ENCODE assay signal across 9 mouse cellular contexts in the genomic region with DNA sequence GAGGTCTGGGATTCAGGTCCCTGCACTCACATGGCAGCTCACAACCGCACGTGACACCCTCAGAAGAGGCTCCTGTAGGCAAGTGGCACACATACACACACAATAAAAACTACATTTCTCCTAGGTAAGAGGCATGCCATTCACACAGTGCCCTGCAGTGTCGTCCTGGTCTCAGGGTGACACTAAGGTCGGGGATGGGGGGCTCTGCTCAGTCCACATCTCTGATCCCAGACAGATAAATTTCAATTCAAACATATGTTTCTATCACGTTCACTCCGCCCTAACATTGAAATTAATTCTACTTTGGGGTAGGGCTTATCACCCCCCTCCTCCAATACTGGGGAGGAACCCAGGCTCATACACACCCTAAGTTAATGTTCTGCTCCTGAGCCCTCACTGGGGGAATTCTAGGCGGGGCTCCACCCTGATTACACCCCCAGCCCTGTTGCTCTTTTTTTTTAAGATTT. TPM values are rescaled to one million over a fixed set of nuclear protein-coding genes. Genes with fewer than 3 reads are reported as not detected.
DNase-seq lines count a peak whose midpoint lies in the region; ATAC-seq and TF ChIP-seq lines count a peak whose summit lies in the region.
"Had no signal": no experiment of that assay in that cellular context is flagged by ENCODE, and none has a peak within 500 bp of the region (broad histone marks: within the 10 kb centered on the region; RNA-seq: fewer than 3 reads in every experiment).

No protein-coding gene starts in this region.

- 0 out of 2 replicates have a peak overlapping the region, but pooled peaks have one; percentile 24 for H3K9ac ChIP-seq in kidney, embryonic 16.5 days (replicated peaks; ENCODE audit: low read length)
- H3K9ac ChIP-seq in hindbrain, embryonic 13.5 days, result 0 out of 2 replicates have a peak overlapping the region, but pooled peaks have one; percentile 81
- H3K9ac ChIP-seq in midbrain, embryonic 12.5 days (replicated peaks), result no peak overlapping the region; the same call in 1 of the 2 replicates

- no peak for DNase-seq in kidney, postnatal 14 days
- no peak for DNase-seq in layer of hippocampus, adult 2 months (ENCODE audit: low spot score in 2 of 2)
- DNase-seq in left cerebral cortex, adult 8-10 months (ENCODE audit: low spot score in 2 of 2), result no peak
- DNase-seq: kidney, postnatal 36 days had no signal

- no peak for ATAC-seq in kidney, embryonic 16.5 days (ENCODE audit: low FRiP score, low TSS enrichment)
- no peak for ATAC-seq in hindbrain, embryonic 13.5 days (ENCODE audit: low FRiP score)
- ATAC-seq in midbrain, embryonic 12.5 days (ENCODE audit: low FRiP score, low read depth), result no peak
- no peak for ATAC-seq in erythroid progenitor cell, adult 5-6 weeks (replicated peaks; ENCODE audit: low FRiP score, poor library complexity, severe bottlenecking)

- H3K4me1 ChIP-seq in kidney, embryonic 16.5 days (ENCODE audit: insufficient read depth, low read length), result peaks cover 52% of the 10 kb centered on the region
- H3K4me1 ChIP-seq in bone marrow macrophage, adult 2 months (ENCODE audit: control insufficient read depth, insufficient read depth, low read length), result peaks cover 43% of the 10 kb centered on the region
- peaks cover 58% of the 10 kb centered on the region for H3K4me1 ChIP-seq in hindbrain, embryonic 13.5 days (replicated peaks)
- peaks cover 30% of the 10 kb centered on the region for H3K4me1 ChIP-seq in midbrain, embryonic 12.5 days

- TF ChIP-seq CTCF in bone marrow macrophage, adult 2 months (IDR thresholded peaks at IDR 0.05; ENCODE audit: low read depth, low read length), result no peak
- no peak for TF ChIP-seq CTCF in layer of hippocampus, adult 2 months (conservative IDR thresholded peaks at IDR 0.05)

- H3K27ac ChIP-seq in kidney, embryonic 16.5 days (ENCODE audit: low read length), result no peak overlapping the region
- H3K27ac ChIP-seq in bone marrow macrophage, adult 2 months (ENCODE audit: insufficient read depth, low read depth, low read length), result no peak overlapping the region
- no peak overlapping the region for H3K27ac ChIP-seq in hindbrain, embryonic 13.5 days
- H3K27ac ChIP-seq in midbrain, embryonic 12.5 days (replicated peaks), result no peak overlapping the region
- no peak overlapping the region for H3K27ac ChIP-seq in layer of hippocampus, adult 2 months

- 84% methylated on average over 7 of the region's 7 CpGs for WGBS in kidney, embryonic 16.5 days
- 89% methylated on average over 7 of the region's 7 CpGs for WGBS in hindbrain, embryonic 13.5 days
- 91% methylated on average over 7 of the region's 7 CpGs for WGBS in midbrain, embryonic 12.5 days

- H3K4me3 ChIP-seq in kidney, embryonic 16.5 days (ENCODE audit: low read length), result no peak overlapping the region
- H3K4me3 ChIP-seq in bone marrow macrophage, adult 2 months (ENCODE audit: insufficient read depth, low read length), result peak overlapping the region; percentile 66; the same call in 1 of the 2 replicates
- no peak overlapping the region for H3K4me3 ChIP-seq in hindbrain, embryonic 13.5 days
- H3K4me3 ChIP-seq in midbrain, embryonic 12.5 days, result no peak overlapping the region
- no peak overlapping the region for H3K4me3 ChIP-seq in layer of hippocampus, adult 2 months

- no peak for TF ChIP-seq POLR2A in bone marrow macrophage, adult 2 months (IDR thresholded peaks at IDR 0.05; ENCODE audit: borderline replicate concordance, low read depth, low read length)

- 0 out of 2 replicates have a peak overlapping the region, but pooled peaks have one; percentile 64 for H3K4me2 ChIP-seq in kidney, embryonic 16.5 days (replicated peaks; ENCODE audit: low read depth, low read length)
- H3K4me2 ChIP-seq in hindbrain, embryonic 13.5 days, result peak overlapping the region; percentile 10
- H3K4me2 ChIP-seq in midbrain, embryonic 12.5 days (replicated peaks), result peak overlapping the region; percentile 66

- H3K9me3 ChIP-seq in kidney, embryonic 16.5 days (ENCODE audit: low read length), result no peaks in the 10 kb centered on the region
- no peaks in the 10 kb centered on the region for H3K9me3 ChIP-seq in hindbrain, embryonic 13.5 days
- H3K9me3 ChIP-seq in midbrain, embryonic 12.5 days, result no peaks in the 10 kb centered on the region

- H3K27me3 ChIP-seq in kidney, embryonic 16.5 days (ENCODE audit: insufficient read depth, low read length), result no peaks in the 10 kb centered on the region
- H3K27me3 ChIP-seq in hindbrain, embryonic 13.5 days, result no peaks in the 10 kb centered on the region
- H3K27me3 ChIP-seq in midbrain, embryonic 12.5 days, result no peaks in the 10 kb centered on the region

- no peaks in the 10 kb centered on the region for H3K36me3 ChIP-seq in kidney, embryonic 16.5 days (ENCODE audit: insufficient read depth, low read length)
- H3K36me3 ChIP-seq in hindbrain, embryonic 13.5 days, result peaks cover 12% of the 10 kb centered on the region
- H3K36me3 ChIP-seq in midbrain, embryonic 12.5 days, result peaks cover 12% of the 10 kb centered on the region; the same call in 1 of the 2 replicates

RNA-seq across cellular contexts. Expression of a gene that starts 1.7 kb away (rescaled TPM):
- polyA plus RNA-seq in kidney, embryonic 16.5 days (2015; fragmentation: Nextera tagmentation; extraction: Ambion mirVana), result 43.1 and 43.2 TPM in 2 replicates
- 53.3 and 53.8 TPM in 2 replicates for polyA plus RNA-seq in bone marrow macrophage, adult 2 months (2012; ENCODE audit: insufficient read depth, insufficient read length, missing spikeins)
- 51.8 and 56.8 TPM in 2 replicates for polyA plus RNA-seq in hindbrain, embryonic 13.5 days (2015; fragmentation: Nextera tagmentation; extraction: Ambion mirVana)
- polyA plus RNA-seq in midbrain, embryonic 12.5 days (2016; fragmentation: Nextera tagmentation; extraction: Ambion mirVana), result 60.4 and 67.0 TPM in 2 replicates
- total RNA-seq in layer of hippocampus, adult 2 months (2021), result 10 to 100 TPM; 10.6 to 16.5 TPM
- 19.5 and 32.3 TPM in 2 replicates for total RNA-seq in erythroid progenitor cell, adult 5-6 weeks (2015; ENCODE audit: low replicate concordance)
- 9.0 and 25.7 TPM in 2 replicates for total RNA-seq in erythroid progenitor cell, adult 5-6 weeks (2017; ENCODE audit: low replicate concordance)
- 10 to 100 TPM; 12.0 to 17.6 (median 14.8) TPM for total RNA-seq in left cerebral cortex, adult 8-10 months (2022)

RNA-seq across cellular contexts. Expression of a gene that starts 1.9 kb away (rescaled TPM):
- polyA plus RNA-seq in kidney, embryonic 16.5 days (2015; fragmentation: Nextera tagmentation; extraction: Ambion mirVana), result 23.3 and 23.8 TPM in 2 replicates
- polyA plus RNA-seq in bone marrow macrophage, adult 2 months (2012; ENCODE audit: insufficient read depth, insufficient read length, missing spikeins), result 11.0 and 25.2 TPM in 2 replicates
- polyA plus RNA-seq in hindbrain, embryonic 13.5 days (2015; fragmentation: Nextera tagmentation; extraction: Ambion mirVana), result 36.4 and 42.8 TPM in 2 replicates
- 24.9 and 29.9 TPM in 2 replicates for polyA plus RNA-seq in midbrain, embryonic 12.5 days (2016; fragmentation: Nextera tagmentation; extraction: Ambion mirVana)
- 10 to 100 TPM; 65.0 to 69.0 TPM for total RNA-seq in layer of hippocampus, adult 2 months (2021)
- total RNA-seq in erythroid progenitor cell, adult 5-6 weeks (2015; ENCODE audit: low replicate concordance), result 21.4 and 36.4 TPM in 2 replicates
- 3.3 and 3.8 TPM in 2 replicates for total RNA-seq in erythroid progenitor cell, adult 5-6 weeks (2017; ENCODE audit: low replicate concordance)
- total RNA-seq in left cerebral cortex, adult 8-10 months (2022), result 10 to 100 TPM; 44.2 to 67.8 (median 57.0) TPM

RNA-seq across cellular contexts. Expression of a gene that starts 22.2 kb away (rescaled TPM):
- polyA plus RNA-seq in kidney, embryonic 16.5 days (2015; fragmentation: Nextera tagmentation; extraction: Ambion mirVana), result 71.1 and 108 TPM in 2 replicates
- 107 and 117 TPM in 2 replicates for polyA plus RNA-seq in bone marrow macrophage, adult 2 months (2012; ENCODE audit: insufficient read depth, insufficient read length, missing spikeins)
- 55.4 and 56.2 TPM in 2 replicates for polyA plus RNA-seq in hindbrain, embryonic 13.5 days (2015; fragmentation: Nextera tagmentation; extraction: Ambion mirVana)
- 83.6 and 86.5 TPM in 2 replicates for polyA plus RNA-seq in midbrain, embryonic 12.5 days (2016; fragmentation: Nextera tagmentation; extraction: Ambion mirVana)
- 10 to 100 TPM; 45.3 to 46.9 TPM for total RNA-seq in layer of hippocampus, adult 2 months (2021)
- 78.2 and 83.0 TPM in 2 replicates for total RNA-seq in erythroid progenitor cell, adult 5-6 weeks (2015; ENCODE audit: low replicate concordance)
- total RNA-seq in erythroid progenitor cell, adult 5-6 weeks (2017; ENCODE audit: low replicate concordance), result 49.4 and 67.6 TPM in 2 replicates
- total RNA-seq in left cerebral cortex, adult 8-10 months (2022), result 10 to 100 TPM; 36.0 to 47.0 (median 40.9) TPM

RNA-seq across cellular contexts. Expression of a gene that starts 42.0 kb away (rescaled TPM):
- polyA plus RNA-seq in kidney, embryonic 16.5 days (2015; fragmentation: Nextera tagmentation; extraction: Ambion mirVana), result 67.7 and 68.8 TPM in 2 replicates
- polyA plus RNA-seq in bone marrow macrophage, adult 2 months (2012; ENCODE audit: insufficient read depth, insufficient read length, missing spikeins), result 121 and 129 TPM in 2 replicates
- 100 and 101 TPM in 2 replicates for polyA plus RNA-seq in hindbrain, embryonic 13.5 days (2015; fragmentation: Nextera tagmentation; extraction: Ambion mirVana)
- 94.0 and 99.1 TPM in 2 replicates for polyA plus RNA-seq in midbrain, embryonic 12.5 days (2016; fragmentation: Nextera tagmentation; extraction: Ambion mirVana)
- 100 to 1,000 TPM; 145 to 153 TPM for total RNA-seq in layer of hippocampus, adult 2 months (2021)
- 42.8 and 69.6 TPM in 2 replicates for total RNA-seq in erythroid progenitor cell, adult 5-6 weeks (2015; ENCODE audit: low replicate concordance)
- 66.0 and 111 TPM in 2 replicates for total RNA-seq in erythroid progenitor cell, adult 5-6 weeks (2017; ENCODE audit: low replicate concordance)
- total RNA-seq in left cerebral cortex, adult 8-10 months (2022), result 100 to 1,000 TPM; 126 to 147 (median 139) TPM

RNA-seq across cellular contexts. Expression of a gene that starts 43.2 kb away (rescaled TPM):
- polyA plus RNA-seq in kidney, embryonic 16.5 days (2015; fragmentation: Nextera tagmentation; extraction: Ambion mirVana), result 21.0 and 74.8 TPM in 2 replicates
- 20.9 and 22.7 TPM in 2 replicates for polyA plus RNA-seq in bone marrow macrophage, adult 2 months (2012; ENCODE audit: insufficient read depth, insufficient read length, missing spikeins)
- polyA plus RNA-seq in hindbrain, embryonic 13.5 days (2015; fragmentation: Nextera tagmentation; extraction: Ambion mirVana), result 75.7 and 77.8 TPM in 2 replicates
- 82.7 and 95.3 TPM in 2 replicates for polyA plus RNA-seq in midbrain, embryonic 12.5 days (2016; fragmentation: Nextera tagmentation; extraction: Ambion mirVana)
- total RNA-seq in layer of hippocampus, adult 2 months (2021), result 100 to 1,000 TPM; 102 to 105 TPM
- total RNA-seq in erythroid progenitor cell, adult 5-6 weeks (2015; ENCODE audit: low replicate concordance), result 2.9 and 3.8 TPM in 2 replicates
- 9.2 and 25.3 TPM in 2 replicates for total RNA-seq in erythroid progenitor cell, adult 5-6 weeks (2017; ENCODE audit: low replicate concordance)
- total RNA-seq in left cerebral cortex, adult 8-10 months (2022), result 10 to 100 TPM; 88.6 to 97.6 (median 94.5) TPM

Comparison
In these comparisons a context has a peak if more than half of its experiments do, and no peak if none do; other contexts are left out.
1. H3K4me2 ChIP-seq: peak in every context shown above with its lines; median percentile 66 in midbrain, embryonic 12.5 days; 64 in kidney, embryonic 16.5 days; 10 in hindbrain, embryonic 13.5 days.